ENCODE assay signal across 8 mouse cellular contexts in genomic region chr4:136462086-136462838, GRCm38 (mm10). TPM values are rescaled to one million over a fixed set of nuclear protein-coding genes. Genes with fewer than 3 reads are reported as not detected.
DNase-seq lines count a peak whose midpoint lies in the region.

Gene 6030445D17Rik, plus strand, starts transcription at chr4:136462250.

- H3K36me3 ChIP-seq in hindbrain, embryonic 10.5 days, result no peaks in the 10 kb centered on the region

- H3K4me3 ChIP-seq in hindbrain, embryonic 10.5 days, result peak within 1 kb of the TSS; percentile 80

- H3K27ac ChIP-seq in hindbrain, embryonic 10.5 days, result peak within 1 kb of the TSS; percentile 89

- peaks cover 66% of the 10 kb centered on the region for H3K27me3 ChIP-seq in hindbrain, embryonic 10.5 days (ENCODE audit: insufficient read depth, poor library complexity, severe bottlenecking)

- WGBS in hindbrain, embryonic 10.5 days, result under 1% methylated on average over 64 of the region's 64 CpGs

- no peaks in the 10 kb centered on the region for H3K9me3 ChIP-seq in hindbrain, embryonic 10.5 days

- peak; percentile 87 for DNase-seq in Muller cell, postnatal 12 days (ENCODE audit: inconsistent ontology term)
- DNase-seq in cerebellum, adult 8-10 months, result peak; percentile 72
- peak; percentile 48 to 66 for DNase-seq in frontal cortex, postnatal 10 days (ENCODE audit: low spot score in 2 of 2)
- DNase-seq in hindbrain, embryonic 10.5 days (ENCODE audit: low spot score), result peak; percentile 76
- peak; percentile 44 to 61 for DNase-seq in layer of hippocampus, postnatal 14 days (ENCODE audit: low spot score in 2 of 2)
- peak; percentile 90 for DNase-seq in lung, postnatal 25 days (ENCODE audit: low spot score)
- DNase-seq in right cerebral cortex, adult 18-20 months, result peak; percentile 74
- peak; percentile 65 for DNase-seq in urinary bladder, postnatal 25 days (ENCODE audit: low spot score)

- H3K4me1 ChIP-seq in hindbrain, embryonic 10.5 days (replicated peaks), result peaks cover 39% of the 10 kb centered on the region

RNA-seq across cellular contexts. Expression of gene 6030445D17Rik, which starts in this region (rescaled TPM):
- 0.17 and 0.24 TPM in 2 replicates for polyA plus RNA-seq in hindbrain, embryonic 10.5 days (2016; fragmentation: Nextera tagmentation; extraction: Ambion mirVana)
- under 1 TPM; 0.55 to 0.88 TPM for total RNA-seq in layer of hippocampus, postnatal 14 days (2021)

Comparison
In these comparisons a context has a peak if more than half of its experiments do, and no peak if none do; other contexts are left out.
1. Peak in every context shown above with its lines: DNase-seq, H3K4me3 ChIP-seq and H3K27ac ChIP-seq.
2. Peak in DNase-seq, H3K4me3 ChIP-seq and H3K27ac ChIP-seq in hindbrain, embryonic 10.5 days; RNA of the gene not detected or under 1 TPM.
3. Peak in DNase-seq in layer of hippocampus, postnatal 14 days; RNA of the gene not detected or under 1 TPM.